Mouse (Mus musculus) G1E (cell line): ENCODE results near the gene Naalad2.

Experiments used
- CTCF ChIP-seq: IDR thresholded peaks from 2 replicates; pipeline ENCODE4 v1.5.1; 2012; ENCODE audit warnings: low read depth, low read length, inconsistent platforms, mixed read lengths
- GATA1 ChIP-seq: IDR thresholded peaks from 2 replicates; pipeline ENCODE4 v1.6.1; 2012; ENCODE audit warnings: borderline replicate concordance, low read length, inconsistent platforms, mixed read lengths
- GATA2 ChIP-seq: IDR thresholded peaks from 2 replicates; pipeline ENCODE4 v1.6.1; 2012; ENCODE audit warnings: low read depth, low read length, inconsistent platforms, borderline replicate concordance
- POLR2AphosphoS5 ChIP-seq: IDR thresholded peaks from 2 replicates; pipeline ENCODE4 v1.6.1; 2012; ENCODE audit warnings: low read depth, low read length, inconsistent platforms; ENCODE audit not compliant: insufficient replicate concordance
- TAL1 ChIP-seq: conservative IDR thresholded peaks from 2 replicates; pipeline ENCODE4 v1.6.1; 2012; ENCODE audit warnings: low read depth, low read length, inconsistent platforms, mixed read lengths

DNA sequence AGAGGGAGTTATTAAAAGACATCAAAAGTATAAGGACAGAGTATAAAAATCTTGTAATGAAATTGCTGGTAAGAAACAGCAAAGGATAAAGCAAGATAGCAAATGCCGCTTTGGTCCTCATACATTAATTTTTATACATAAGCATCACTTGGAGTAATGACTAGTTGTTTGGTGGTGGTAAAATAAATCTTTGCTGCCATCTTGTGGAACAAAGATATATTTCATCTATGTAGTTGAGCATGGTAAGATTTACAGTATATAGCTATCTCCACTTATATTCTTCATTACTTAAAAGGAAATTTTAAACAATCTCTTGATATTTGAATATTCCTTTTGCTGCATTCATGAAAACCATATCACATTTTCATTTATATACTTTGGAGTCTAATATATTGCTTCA, 125.3 kb downstream of the Naalad2 start:
- TF ChIP-seq POLR2AphosphoS5 (no peak), TAL1 (no peak), CTCF (no peak), GATA2 (no peak), GATA1 (no peak)
